Mouse (Mus musculus): ENCODE results near the gene Foxp1. TPM values are rescaled to one million over a fixed set of nuclear protein-coding genes. Genes with fewer than 3 reads are reported as not detected.

Gene Foxp1
- polyA plus RNA-seq, 1 experiment from 2014 or later: 103 TPM

DNA sequence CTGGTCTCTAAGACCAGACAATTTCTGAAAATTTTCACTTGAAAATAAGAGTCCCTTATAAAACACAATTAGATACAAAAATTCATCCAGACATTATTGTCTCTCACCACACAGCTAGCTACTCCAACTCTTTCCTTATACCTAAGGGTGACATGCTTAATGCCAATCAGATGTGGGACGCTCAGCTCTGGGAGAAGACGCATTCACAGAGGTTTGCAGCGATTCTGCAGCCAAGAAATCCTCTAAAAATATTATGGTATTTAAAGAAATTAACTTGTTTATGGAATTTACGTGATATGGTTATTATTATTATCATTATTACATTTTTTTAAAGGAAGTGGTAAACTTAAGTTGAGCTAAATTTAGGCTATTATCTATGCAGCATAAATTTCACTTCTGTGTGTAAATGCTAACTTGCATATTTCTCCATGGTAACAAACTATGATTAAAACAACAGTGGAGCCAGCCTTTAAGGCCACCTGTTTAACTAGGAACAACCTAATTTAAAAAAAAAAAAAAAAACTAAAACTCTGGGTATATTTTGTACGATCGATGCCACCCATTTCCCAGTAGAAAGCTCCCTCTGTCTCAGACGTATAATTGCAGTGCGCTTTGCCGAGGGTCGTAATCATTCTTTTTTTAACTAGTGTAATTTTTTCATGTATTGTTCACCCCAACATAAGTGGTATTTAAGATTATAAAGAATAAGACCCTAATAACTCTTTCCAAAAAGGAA is 182.4 kb downstream of the Foxp1 start:
- 86% methylated on average over 10 of the region's 10 CpGs for WGBS
- no peak for ATAC-seq
- H3K27ac ChIP-seq: no peak overlapping the region
- no peaks in the 10 kb centered on the region for H3K36me3 ChIP-seq
- H3K9ac ChIP-seq: no peak overlapping the region
- no peak overlapping the region for H3K4me2 ChIP-seq (replicated peaks)
- H3K4me3 ChIP-seq (replicated peaks): no peak overlapping the region
- H3K4me1 ChIP-seq (replicated peaks): peaks cover 21% of the 10 kb centered on the region
- H3K9me3 ChIP-seq: no peaks in the 10 kb centered on the region
- H3K27me3 ChIP-seq (replicated peaks): no peaks in the 10 kb centered on the region

DNA sequence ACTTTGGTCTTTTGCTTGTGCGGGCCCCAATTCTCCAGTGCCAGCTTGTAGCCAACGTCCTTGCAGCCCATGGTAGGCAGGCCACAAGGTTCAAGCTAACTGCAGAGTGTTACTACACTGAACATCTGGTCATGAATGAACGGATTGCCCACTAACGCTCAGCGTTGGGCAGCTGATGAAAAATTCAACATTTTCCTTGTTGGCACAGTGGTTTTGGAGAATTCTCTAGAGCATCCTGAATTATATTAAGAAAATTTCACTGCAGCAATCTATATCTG is 183.2 kb downstream of the Foxp1 start:
- peak; percentile 39; the same call in 1 of the 2 replicates for ATAC-seq
- H3K9me3 ChIP-seq: no peaks in the 10 kb centered on the region
- H3K27me3 ChIP-seq (replicated peaks): no peaks in the 10 kb centered on the region
- no peak overlapping the region for H3K9ac ChIP-seq
- peaks cover 21% of the 10 kb centered on the region for H3K4me1 ChIP-seq (replicated peaks)
- no peaks in the 10 kb centered on the region for H3K36me3 ChIP-seq
- 39% methylated on average over 5 of the region's 5 CpGs for WGBS
- no peak overlapping the region for H3K27ac ChIP-seq
- no peak overlapping the region for H3K4me2 ChIP-seq (replicated peaks)
- no peak overlapping the region for H3K4me3 ChIP-seq (replicated peaks)

DNA sequence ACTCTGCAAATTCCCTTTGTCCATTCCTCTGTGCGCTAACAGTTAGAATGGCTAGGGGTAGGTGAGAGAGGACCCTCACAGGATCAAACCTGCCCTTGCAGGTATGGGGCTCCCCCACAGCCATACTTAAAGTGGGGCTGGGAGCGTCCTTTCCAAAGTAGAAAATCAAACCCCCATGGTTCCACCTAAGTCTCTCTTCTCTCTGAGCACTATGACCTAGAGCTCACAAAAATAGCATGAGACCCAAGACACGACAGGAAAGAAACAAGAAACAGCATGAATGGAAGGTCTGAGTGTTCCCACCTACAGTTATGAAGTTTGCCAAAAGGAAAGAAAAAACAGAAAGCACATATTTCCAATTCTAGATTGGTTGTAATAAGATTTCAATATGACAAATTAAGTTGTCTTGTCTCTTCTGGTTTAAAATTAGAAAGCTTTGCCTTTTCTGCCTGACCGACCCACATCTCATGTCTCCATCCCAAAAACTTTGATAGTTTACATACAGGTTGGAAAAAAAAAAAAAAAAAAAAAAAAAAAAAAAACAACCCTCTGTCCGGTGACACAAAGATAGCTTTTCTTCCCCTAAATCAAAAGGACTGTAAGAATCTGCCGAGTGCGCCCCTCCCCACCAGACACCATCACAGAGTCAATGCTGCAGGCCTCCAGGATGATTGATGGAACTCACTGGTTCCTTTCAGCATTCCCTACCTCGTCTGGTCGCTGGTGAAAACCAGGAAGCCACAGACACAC is 183.8 kb downstream of the Foxp1 start:
- no peak overlapping the region for H3K4me2 ChIP-seq (replicated peaks)
- no peak overlapping the region for H3K27ac ChIP-seq
- H3K4me1 ChIP-seq (replicated peaks): peaks cover 21% of the 10 kb centered on the region
- H3K27me3 ChIP-seq (replicated peaks): no peaks in the 10 kb centered on the region
- no peaks in the 10 kb centered on the region for H3K9me3 ChIP-seq
- no peak overlapping the region for H3K9ac ChIP-seq
- no peaks in the 10 kb centered on the region for H3K36me3 ChIP-seq
- 51% methylated on average over 9 of the region's 9 CpGs for WGBS
- H3K4me3 ChIP-seq (replicated peaks): no peak overlapping the region
- no peak; the same call in 1 of the 2 replicates for ATAC-seq

DNA sequence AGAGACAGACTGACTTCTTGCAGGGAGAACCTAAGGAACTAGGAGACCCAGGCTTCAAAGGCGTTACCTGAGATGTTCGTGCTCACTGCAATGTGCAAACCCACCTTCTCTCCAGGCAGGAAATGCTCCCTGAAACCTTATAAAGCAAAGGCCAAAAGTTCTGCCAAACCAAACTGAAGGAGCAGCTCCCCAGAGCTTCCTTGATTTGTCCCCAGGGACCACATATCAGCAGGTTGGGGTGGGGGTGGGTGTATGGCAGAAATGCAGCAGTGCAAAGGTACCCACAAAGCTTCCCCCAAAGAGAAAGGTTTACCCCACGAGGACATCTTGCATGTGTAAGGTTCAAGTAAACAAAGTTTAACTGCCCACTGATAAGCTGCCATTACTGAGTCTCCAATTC is 184.3 kb downstream of the Foxp1 start:
- no peak overlapping the region for H3K4me3 ChIP-seq (replicated peaks)
- no peak overlapping the region for H3K9ac ChIP-seq
- H3K9me3 ChIP-seq: no peaks in the 10 kb centered on the region
- H3K4me1 ChIP-seq (replicated peaks): peaks cover 21% of the 10 kb centered on the region
- WGBS: 54% methylated on average over 3 of the region's 3 CpGs
- no peak overlapping the region for H3K4me2 ChIP-seq (replicated peaks)
- H3K36me3 ChIP-seq: no peaks in the 10 kb centered on the region
- no peak overlapping the region for H3K27ac ChIP-seq
- no peak; the same call in 1 of the 2 replicates for ATAC-seq
- no peaks in the 10 kb centered on the region for H3K27me3 ChIP-seq (replicated peaks)

DNA sequence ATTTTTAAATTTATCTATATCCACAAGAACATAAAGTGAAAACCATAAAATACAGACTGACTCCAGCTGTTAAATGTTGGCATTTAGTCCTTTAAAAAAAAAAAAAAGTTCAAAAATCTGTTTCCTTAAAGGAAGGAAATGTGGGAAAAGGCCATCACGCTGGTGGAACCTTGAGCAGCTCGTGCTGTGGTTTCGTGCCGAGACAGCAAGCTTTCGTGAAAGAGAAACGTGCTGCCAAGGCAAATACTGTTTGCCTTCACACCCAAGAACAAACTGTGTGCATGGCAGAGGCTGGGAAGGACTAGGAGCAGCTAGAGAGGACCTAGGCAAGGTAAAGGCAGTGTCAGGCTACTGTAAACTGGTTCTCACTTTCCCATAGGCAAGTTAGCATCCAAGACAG is 184.9 kb downstream of the Foxp1 start:
- 18% methylated on average over 6 of the region's 6 CpGs for WGBS
- no peak overlapping the region for H3K9ac ChIP-seq
- H3K4me3 ChIP-seq (replicated peaks): no peak overlapping the region
- no peaks in the 10 kb centered on the region for H3K36me3 ChIP-seq
- ATAC-seq: 0 out of 2 replicates have a peak, but pooled peaks have one; percentile 31
- peaks cover 21% of the 10 kb centered on the region for H3K4me1 ChIP-seq (replicated peaks)
- 0 out of 2 replicates have a peak overlapping the region, but pooled peaks have one; percentile 36 for H3K27ac ChIP-seq
- peak overlapping the region; percentile 26; the same call in 1 of the 2 replicates for H3K4me2 ChIP-seq (replicated peaks)
- H3K9me3 ChIP-seq: no peaks in the 10 kb centered on the region
- no peaks in the 10 kb centered on the region for H3K27me3 ChIP-seq (replicated peaks)

DNA sequence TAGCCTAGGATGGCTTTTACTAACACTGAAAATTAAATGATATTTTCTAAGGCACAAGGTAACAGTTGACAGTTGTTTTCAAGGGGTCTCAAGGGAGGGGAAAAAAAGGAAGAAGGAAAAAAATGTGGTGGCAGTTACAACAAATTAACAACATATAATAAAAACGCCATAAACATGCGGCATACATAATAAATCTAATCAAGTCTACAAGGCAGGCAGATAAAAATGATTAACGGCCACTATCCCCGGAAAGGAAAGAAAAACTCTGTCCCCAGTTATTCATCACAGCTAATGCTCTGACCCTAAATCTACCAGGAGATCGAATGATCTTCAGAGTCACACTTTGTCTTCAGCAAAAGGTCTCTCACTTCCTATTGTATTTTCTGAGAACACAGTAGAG is 186.3 kb downstream of the Foxp1 start:
- ATAC-seq: no peak
- no peak overlapping the region for H3K4me3 ChIP-seq (replicated peaks)
- H3K9ac ChIP-seq: no peak overlapping the region
- H3K36me3 ChIP-seq: no peaks in the 10 kb centered on the region
- H3K4me2 ChIP-seq (replicated peaks): no peak overlapping the region
- no peak overlapping the region for H3K27ac ChIP-seq
- WGBS: 31% methylated on average over 5 of the region's 5 CpGs
- H3K27me3 ChIP-seq (replicated peaks): no peaks in the 10 kb centered on the region
- H3K9me3 ChIP-seq: no peaks in the 10 kb centered on the region
- peaks cover 21% of the 10 kb centered on the region for H3K4me1 ChIP-seq (replicated peaks)

DNA sequence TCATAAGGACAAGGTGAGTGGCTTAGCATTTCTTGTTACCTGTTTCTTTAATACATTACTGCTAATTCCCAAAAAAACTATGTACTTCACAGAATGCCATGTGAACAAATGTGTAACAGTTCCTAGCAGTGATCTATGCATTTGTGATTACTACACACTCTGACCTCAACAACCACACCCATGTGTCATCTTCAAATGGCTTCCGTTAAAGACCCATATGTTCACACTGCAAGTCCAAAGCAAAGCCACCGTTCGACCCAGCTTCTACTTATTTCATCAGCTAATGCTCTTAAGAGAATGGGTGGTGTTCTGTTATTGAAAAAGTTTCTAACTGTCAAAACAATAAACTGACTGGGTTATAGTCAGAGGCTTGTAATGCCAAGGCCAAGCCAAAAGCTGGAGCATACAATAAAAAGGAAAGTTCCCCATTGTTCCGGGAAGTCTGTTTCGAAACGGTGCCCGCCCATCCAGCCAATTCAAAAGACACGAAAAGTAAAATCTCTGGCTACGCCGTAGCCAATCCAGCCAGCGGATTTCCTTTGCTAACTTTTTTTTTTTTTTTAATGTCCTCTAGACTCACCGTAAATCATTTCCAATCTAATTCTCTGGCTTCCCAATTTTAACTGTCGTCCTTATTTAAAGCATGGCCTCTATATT is 187.2 kb downstream of the Foxp1 start:
- H3K4me2 ChIP-seq (replicated peaks): no peak overlapping the region
- H3K27ac ChIP-seq: no peak overlapping the region
- 74% methylated on average over 13 of the region's 13 CpGs for WGBS
- no peaks in the 10 kb centered on the region for H3K36me3 ChIP-seq
- H3K4me1 ChIP-seq (replicated peaks): peaks cover 21% of the 10 kb centered on the region
- H3K9ac ChIP-seq: no peak overlapping the region
- no peaks in the 10 kb centered on the region for H3K27me3 ChIP-seq (replicated peaks)
- H3K9me3 ChIP-seq: no peaks in the 10 kb centered on the region
- no peak overlapping the region for H3K4me3 ChIP-seq (replicated peaks)
- no peak for ATAC-seq

DNA sequence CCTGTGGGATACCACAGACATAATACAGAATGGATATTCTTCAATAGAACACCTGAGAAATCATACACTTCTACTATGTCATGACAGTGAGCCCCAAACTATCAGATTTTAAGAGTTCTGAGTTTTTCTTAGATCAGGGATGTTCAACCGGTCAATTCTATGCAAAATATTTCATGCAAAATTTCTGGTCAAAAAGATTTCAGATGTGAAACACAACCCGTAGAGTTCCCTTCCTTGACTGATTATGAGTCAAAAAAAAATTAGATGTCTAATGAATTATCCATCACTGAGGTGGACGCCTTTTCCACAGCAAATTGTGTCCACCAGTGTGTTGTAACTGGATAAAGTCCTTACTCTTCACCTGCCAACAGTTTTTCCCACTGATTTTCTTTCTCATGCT is 188.3 kb downstream of the Foxp1 start:
- Histone ChIP-seq H3K36me3 (no peaks in the 10 kb centered on the region), H3K9ac (no peak overlapping the region), H3K4me1 (replicated peaks) (peaks cover 21% of the 10 kb centered on the region), H3K9me3 (no peaks in the 10 kb centered on the region), H3K27me3 (replicated peaks) (no peaks in the 10 kb centered on the region), H3K4me2 (replicated peaks) (no peak overlapping the region), H3K27ac (no peak overlapping the region), H3K4me3 (replicated peaks) (no peak overlapping the region)
- 94% methylated on average over 3 of the region's 3 CpGs for WGBS
- no peak for ATAC-seq

DNA sequence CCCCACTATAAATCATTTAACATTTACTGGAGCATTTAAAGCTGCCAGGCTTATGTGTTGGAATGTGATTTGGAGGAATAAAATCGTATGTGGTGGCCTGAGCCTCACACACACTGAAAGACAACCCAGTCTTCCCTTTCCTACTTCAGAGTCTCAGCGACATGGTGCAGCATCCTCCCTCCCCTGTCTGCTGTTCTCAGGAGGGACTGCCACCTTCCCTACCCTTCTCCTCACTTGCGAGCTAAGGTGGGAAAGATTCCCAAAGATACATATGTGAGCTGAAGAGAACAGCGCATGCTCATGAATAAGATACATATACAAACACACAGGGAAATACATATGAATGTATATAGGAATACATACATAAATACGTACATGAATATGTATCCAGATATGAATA is 189.4 kb downstream of the Foxp1 start:
- WGBS: 91% methylated on average over 5 of the region's 5 CpGs

DNA sequence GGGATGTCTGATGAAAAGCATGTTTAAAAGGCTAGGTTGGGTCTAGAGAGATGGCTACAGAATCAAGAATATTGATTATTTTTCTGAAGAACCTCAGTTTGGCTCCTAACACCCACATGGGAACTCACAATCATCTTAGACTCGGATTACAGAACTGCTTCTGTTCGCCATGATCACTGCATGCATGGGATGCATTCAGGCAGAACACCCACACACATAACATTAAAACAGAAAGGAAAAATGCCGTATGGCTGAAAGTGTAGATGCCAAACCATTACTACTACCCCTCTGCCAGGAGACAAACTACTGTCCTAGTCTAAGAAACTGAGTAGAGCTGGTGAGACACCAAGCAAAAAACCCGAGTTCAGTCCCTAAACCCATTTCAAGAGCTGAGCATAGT is 192.4 kb downstream of the Foxp1 start:
- H3K27me3 ChIP-seq (replicated peaks): no peaks in the 10 kb centered on the region
- no peaks in the 10 kb centered on the region for H3K9me3 ChIP-seq
- ATAC-seq: no peak
- no peak overlapping the region for H3K27ac ChIP-seq
- H3K4me2 ChIP-seq (replicated peaks): no peak overlapping the region
- no peak overlapping the region for H3K9ac ChIP-seq
- H3K4me1 ChIP-seq (replicated peaks): 0 out of 2 replicates have a peak, but pooled peaks cover 5% of the 10 kb centered on the region
- H3K4me3 ChIP-seq (replicated peaks): no peak overlapping the region
- WGBS: 86% methylated on average over 4 of the region's 4 CpGs
- no peaks in the 10 kb centered on the region for H3K36me3 ChIP-seq

More for the DNA sequence above, 189.4 kb downstream of the Foxp1 start:
- no peak overlapping the region for H3K4me3 ChIP-seq (replicated peaks)
- no peak overlapping the region for H3K4me2 ChIP-seq (replicated peaks)
- no peak for ATAC-seq
- no peaks in the 10 kb centered on the region for H3K27me3 ChIP-seq (replicated peaks)
- H3K36me3 ChIP-seq: no peaks in the 10 kb centered on the region
- H3K4me1 ChIP-seq (replicated peaks): peaks cover 14% of the 10 kb centered on the region
- no peak overlapping the region for H3K9ac ChIP-seq
- H3K9me3 ChIP-seq: no peaks in the 10 kb centered on the region
- H3K27ac ChIP-seq: no peak overlapping the region

DNA sequence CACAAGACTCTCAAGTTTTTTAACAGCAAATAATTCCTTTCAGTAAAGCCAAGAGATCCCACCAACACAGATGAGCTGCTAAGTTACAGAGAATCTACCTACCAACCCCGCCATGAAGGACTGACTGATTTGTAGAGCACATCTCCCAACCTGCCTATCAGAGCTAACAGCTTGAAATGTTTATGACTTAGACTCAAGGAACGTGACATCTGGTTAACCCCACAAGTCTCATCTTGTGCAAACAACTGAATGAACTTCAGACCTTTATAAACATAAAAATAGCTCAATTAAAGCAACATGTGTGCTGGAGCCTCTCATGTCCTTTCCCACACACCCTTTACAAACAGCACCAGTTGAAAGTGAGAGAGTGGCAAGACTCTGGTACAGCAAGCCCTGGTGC is 193.9 kb downstream of the Foxp1 start:
- Histone ChIP-seq H3K4me3 (replicated peaks) (no peak overlapping the region), H3K36me3 (no peaks in the 10 kb centered on the region), H3K27me3 (replicated peaks) (no peaks in the 10 kb centered on the region), H3K9me3 (no peaks in the 10 kb centered on the region), H3K4me1 (replicated peaks) (0 out of 2 replicates have a peak, but pooled peaks cover 5% of the 10 kb centered on the region), H3K4me2 (replicated peaks) (no peak overlapping the region), H3K9ac (no peak overlapping the region), H3K27ac (peak overlapping the region; percentile 69)
- peak; percentile 90 for ATAC-seq
- 24% methylated on average over 2 of the region's 2 CpGs for WGBS

DNA sequence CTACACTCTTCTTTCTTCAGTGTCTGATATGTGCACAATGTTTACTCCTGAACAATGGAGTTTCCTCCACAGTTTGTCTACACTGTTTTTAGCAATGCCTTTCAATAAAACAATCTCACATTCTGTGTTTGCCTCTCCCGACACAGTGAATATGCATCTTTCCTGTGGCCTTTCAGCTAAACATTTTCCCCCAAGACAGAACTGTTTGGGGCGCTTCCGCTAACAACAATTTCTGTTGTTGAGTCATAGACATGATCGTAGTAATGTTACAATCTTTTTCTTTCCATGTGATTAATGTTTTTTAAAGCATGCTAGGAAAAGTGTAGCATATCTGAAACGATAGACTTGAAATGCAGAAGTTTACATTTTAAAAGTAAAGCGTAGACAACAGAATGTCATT is 194.4 kb downstream of the Foxp1 start:
- Histone ChIP-seq H3K27ac (no peak overlapping the region), H3K4me3 (replicated peaks) (no peak overlapping the region), H3K9me3 (no peaks in the 10 kb centered on the region), H3K36me3 (no peaks in the 10 kb centered on the region), H3K27me3 (replicated peaks) (no peaks in the 10 kb centered on the region), H3K4me1 (replicated peaks) (0 out of 2 replicates have a peak, but pooled peaks cover 5% of the 10 kb centered on the region), H3K4me2 (replicated peaks) (no peak overlapping the region), H3K9ac (no peak overlapping the region)
- 62% methylated on average over 6 of the region's 6 CpGs for WGBS
- ATAC-seq: no peak

Measured in intestine, embryonic 15.5 days (tissue).